In genomic region chr7:133089621-133090260, GRCm38 (mm10) we compare ENCODE assay signal across 14 mouse cellular contexts. TPM values are rescaled to one million over a fixed set of nuclear protein-coding genes. Genes with fewer than 3 reads are reported as not detected.
A peak's percentile ranks its signal among the peaks of the same experiment; 100 is the strongest.
DNase-seq lines count a peak whose midpoint lies in the region; ATAC-seq and TF ChIP-seq lines count a peak whose summit lies in the region.
"Had no signal": no experiment of that assay in that cellular context is flagged by ENCODE, and none has a peak within 500 bp of the region (broad histone marks: within the 10 kb centered on the region; RNA-seq: fewer than 3 reads in every experiment).

No protein-coding gene starts in this region.

- H3K4me3 ChIP-seq in heart, embryonic 13.5 days = no peak overlapping the region
- H3K4me3 ChIP-seq in layer of hippocampus, adult 2 months = no peak overlapping the region
- no peak overlapping the region for H3K4me3 ChIP-seq in midbrain, embryonic 16.5 days (ENCODE audit: low read depth, low read length)
- H3K4me3 ChIP-seq: embryonic facial prominence, embryonic 13.5 days; liver, embryonic 12.5 days had no signal

- no peak overlapping the region for H3K9ac ChIP-seq in heart, embryonic 13.5 days
- no peak overlapping the region for H3K9ac ChIP-seq in midbrain, embryonic 16.5 days (ENCODE audit: low read depth, low read length)
- H3K9ac ChIP-seq: liver, embryonic 12.5 days had no signal

- no peak for DNase-seq in heart, postnatal 14 days
- no peak for DNase-seq in layer of hippocampus, adult 2 months (ENCODE audit: low spot score in 2 of 2)
- no peak for DNase-seq in layer of hippocampus, postnatal 10 days (ENCODE audit: low spot score in 2 of 2)
- peak; percentile 60 for DNase-seq in brain, embryonic 14.5 days (ENCODE audit: low read depth)
- no peak for DNase-seq in embryo, embryonic 11 days
- DNase-seq in yolk sac, embryonic 10.5 days (ENCODE audit: low spot score) = no peak
- DNase-seq: cerebellum, postnatal 10 days had no signal

- 0 out of 2 replicates have a peak overlapping the region, but pooled peaks have one; percentile 8 for H3K4me2 ChIP-seq in heart, embryonic 13.5 days
- H3K4me2 ChIP-seq in midbrain, embryonic 16.5 days (ENCODE audit: low read length) = no peak overlapping the region
- H3K4me2 ChIP-seq: liver, embryonic 12.5 days had no signal

- TF ChIP-seq CTCF in layer of hippocampus, adult 2 months (conservative IDR thresholded peaks at IDR 0.05) = no peak
- TF ChIP-seq CTCF in brain, embryonic 14.5 days (IDR thresholded peaks at IDR 0.05; ENCODE audit: borderline replicate concordance, extremely low read depth, insufficient read depth, insufficient read length) = no peak

- intact Hi-C loops in heart, postnatal 14 days (cut with DNase I) = loop anchor here (5.0 kb wide), 1 partner anchor 33 kb away; the partner anchor contains the start of genes Ctbp2 and Fgfr2

- no peaks in the 10 kb centered on the region for H3K9me3 ChIP-seq in heart, embryonic 13.5 days
- no peaks in the 10 kb centered on the region for H3K9me3 ChIP-seq in midbrain, embryonic 16.5 days (replicated peaks; ENCODE audit: control insufficient read depth, low read length, poor library complexity, severe bottlenecking)
- H3K9me3 ChIP-seq: embryonic facial prominence, embryonic 13.5 days; liver, embryonic 12.5 days had no signal

- H3K27me3 ChIP-seq in heart, embryonic 13.5 days (replicated peaks) = no peaks in the 10 kb centered on the region
- no peaks in the 10 kb centered on the region for H3K27me3 ChIP-seq in midbrain, embryonic 16.5 days (ENCODE audit: control insufficient read depth, insufficient read depth, low read depth, low read length)
- H3K27me3 ChIP-seq: embryonic facial prominence, embryonic 13.5 days; liver, embryonic 12.5 days; Patski had no signal

- ATAC-seq in heart, embryonic 13.5 days (ENCODE audit: extremely low read depth, insufficient number of reproducible peaks, low FRiP score, low TSS enrichment) = no peak; the same call in 1 of the 2 replicates
- no peak for ATAC-seq in midbrain, embryonic 16.5 days
- ATAC-seq: CD4-positive, CD25-positive, alpha-beta regulatory T cell, adult 4 months; liver, embryonic 12.5 days had no signal

- peaks cover 70% of the 10 kb centered on the region for H3K4me1 ChIP-seq in heart, embryonic 13.5 days
- H3K4me1 ChIP-seq in midbrain, embryonic 16.5 days (ENCODE audit: control insufficient read depth, insufficient read depth, low read length) = peaks cover 31% of the 10 kb centered on the region

- H3K27ac ChIP-seq in heart, embryonic 13.5 days (replicated peaks) = peak overlapping the region; percentile 46
- peak overlapping the region; percentile 83 for H3K27ac ChIP-seq in layer of hippocampus, adult 2 months
- H3K27ac ChIP-seq in midbrain, embryonic 16.5 days (ENCODE audit: low read length) = peak overlapping the region; percentile 38; the same call in 1 of the 2 replicates
- H3K27ac ChIP-seq: liver, embryonic 12.5 days; macrophage had no signal

- H3K36me3 ChIP-seq in heart, embryonic 13.5 days = peaks cover 7% of the 10 kb centered on the region; the same call in 1 of the 2 replicates
- no peaks in the 10 kb centered on the region for H3K36me3 ChIP-seq in midbrain, embryonic 16.5 days (ENCODE audit: control insufficient read depth, insufficient read depth, low read length)
- H3K36me3 ChIP-seq: liver, embryonic 12.5 days had no signal

- 74% methylated on average over 11 of the region's 11 CpGs for WGBS in heart, embryonic 13.5 days
- WGBS in midbrain, embryonic 16.5 days = 49% methylated on average over 11 of the region's 11 CpGs

- TF ChIP-seq POLR2A in brain, embryonic 14.5 days (IDR thresholded peaks at IDR 0.05; ENCODE audit: borderline replicate concordance, extremely low read depth, insufficient read depth, insufficient read length, poor library complexity, severe bottlenecking) = no peak

RNA-seq across cellular contexts. Expression of gene Fgfr2, which starts 33.4 kb away (rescaled TPM):
- polyA plus RNA-seq in heart, embryonic 13.5 days (2015; fragmentation: Nextera tagmentation; extraction: Ambion mirVana) = 19.2 and 22.5 TPM in 2 replicates
- total RNA-seq in heart, postnatal 14 days (2021) = 1 to 10 TPM; 2.1 to 3.9 TPM
- total RNA-seq in layer of hippocampus, adult 2 months (2021) = 10 to 100 TPM; 47.6 to 49.5 TPM
- total RNA-seq in layer of hippocampus, postnatal 10 days (2021) = 10 to 100 TPM; 35.6 to 48.3 TPM
- polyA plus RNA-seq in brain, embryonic 14.5 days (2012; rRNA removed) = 48.4 and 52.3 TPM in 2 replicates
- polyA plus RNA-seq in midbrain, embryonic 16.5 days (2015; fragmentation: Nextera tagmentation; extraction: Ambion mirVana) = 20.8 and 23.8 TPM in 2 replicates
- polyA plus RNA-seq: CD4-positive, CD25-positive, alpha-beta regulatory T cell, adult 4 months; macrophage had no signal

RNA-seq across cellular contexts. Expression of gene Ctbp2, which starts 34.4 kb away (rescaled TPM):
- polyA plus RNA-seq in heart, embryonic 13.5 days (2015; fragmentation: Nextera tagmentation; extraction: Ambion mirVana) = 46.8 and 50.6 TPM in 2 replicates
- 10 to 100 TPM; 35.8 to 35.9 TPM for total RNA-seq in heart, postnatal 14 days (2021)
- total RNA-seq in layer of hippocampus, adult 2 months (2021) = 10 to 100 TPM; 44.1 to 47.4 TPM
- total RNA-seq in layer of hippocampus, postnatal 10 days (2021) = 10 to 100 TPM; 62.3 to 63.6 TPM
- 115 and 141 TPM in 2 replicates for polyA plus RNA-seq in brain, embryonic 14.5 days (2012; rRNA removed)
- polyA plus RNA-seq in midbrain, embryonic 16.5 days (2015; fragmentation: Nextera tagmentation; extraction: Ambion mirVana) = 43.7 and 52.4 TPM in 2 replicates

Comparison
In these comparisons a context has a peak if more than half of its experiments do, and no peak if none do; other contexts are left out.
1. RNA of gene Fgfr2, which starts 33.4 kb away (total RNA-seq): 47.6 to 49.5 TPM in layer of hippocampus, adult 2 months and 35.6 to 48.3 TPM in layer of hippocampus, postnatal 10 days; 2.1 to 3.9 TPM in heart, postnatal 14 days; every median in the first group is over 4 times any median in the second.
2. Peak in every context shown above with its lines, with median percentiles within 50 percentile points of each other: H3K27ac ChIP-seq.